Mouse (Mus musculus): ENCODE measurements at regions not wholly inside any gene's neighbourhood (a gene's known extent, or its start where the extent isn't known, plus 50 kb on each side); places are given as distances from the start of the nearest gene placed in this dataset.

DNA sequence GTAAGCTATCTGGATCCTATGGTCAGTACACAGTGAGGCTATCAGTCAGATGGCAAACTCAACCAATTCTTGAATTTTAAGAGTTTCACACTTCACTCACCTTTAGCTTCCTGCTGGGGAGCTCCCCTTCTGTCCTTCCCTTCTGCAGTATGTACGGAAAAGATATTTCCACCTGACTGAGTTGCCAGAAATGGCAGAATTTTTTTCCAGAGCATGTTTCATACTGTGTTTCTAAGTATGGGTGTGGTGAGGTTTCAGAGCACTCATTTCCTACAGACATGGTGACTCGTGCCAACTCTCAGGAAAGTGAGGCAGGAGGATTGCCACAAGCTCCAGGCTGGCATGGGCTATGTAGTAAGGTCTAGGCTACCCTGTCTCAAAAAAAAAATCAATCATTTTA lies 147.3 kb downstream of the 1700009N14Rik start:
- TF ChIP-seq CTCF (IDR thresholded peaks at IDR 0.05; ENCODE audit: low read depth), result no peak
- no peak for TF ChIP-seq EP300 (IDR thresholded peaks at IDR 0.05; ENCODE audit: low read depth)
